Mouse (Mus musculus) embryonic fibroblast, embryonic 13.5 days (primary cell): Measurements from ENCODE around the gene Vipr2.

Experiments used
- CTCF ChIP-seq: IDR thresholded peaks from 2 replicates; pipeline ENCODE4 v1.5.1; 2011; ENCODE audit warnings: mild to moderate bottlenecking, control low read depth, low read length, moderate library complexity, borderline replicate concordance; ENCODE audit not compliant: insufficient read depth
- POLR2A ChIP-seq: IDR thresholded peaks from 2 replicates; pipeline ENCODE4 v1.6.1; 2011; ENCODE audit warnings: low read depth, mild to moderate bottlenecking, control low read depth, low read length, moderate library complexity

GRCm38 (mm10) chr12:116193952-116194351 is 116.4 kb downstream of the Vipr2 start:
- no peak for TF ChIP-seq CTCF
- no peak for TF ChIP-seq POLR2A
